Mouse (Mus musculus): ENCODE measurements around the gene Nkapl.

DNA sequence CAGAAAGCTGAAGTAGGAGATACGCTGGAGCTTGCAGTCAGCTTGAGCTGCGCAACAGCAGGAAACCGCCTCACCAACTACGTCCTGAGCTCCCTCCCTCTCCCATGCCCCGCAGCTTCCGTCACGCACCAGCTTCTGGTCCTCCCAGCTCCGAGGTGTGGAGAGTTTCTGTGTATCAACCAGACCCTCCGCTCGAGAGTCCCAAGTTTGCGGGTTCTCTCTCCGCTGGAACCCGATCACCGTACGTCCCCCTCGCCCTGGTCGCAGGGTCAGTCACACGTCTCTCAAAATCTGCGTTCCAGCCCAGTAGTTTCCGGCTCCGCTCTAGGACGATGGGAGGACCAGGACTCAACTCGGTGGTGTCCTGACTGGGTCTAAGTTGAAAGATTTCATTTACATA is 14.9 kb downstream of the Nkapl start, which contains the start of gene Zscan26:
- TF ChIP-seq EP300 (IDR thresholded peaks at IDR 0.05; ENCODE audit: insufficient read depth, low read depth, low read length) (peak; percentile 84), POLR2A (IDR thresholded peaks at IDR 0.05; ENCODE audit: insufficient read depth, low read depth, low read length) (peak; percentile 90), CTCF (IDR thresholded peaks at IDR 0.05) (no peak)
